Mouse (Mus musculus): ENCODE results near the gene Ccser1.
A peak's percentile ranks its signal among the peaks of the same experiment; 100 is the strongest.

GRCm38 (mm10) chr6:61347045-61347838, 167.1 kb downstream of the Ccser1 start:
- TF ChIP-seq POLR2A (IDR thresholded peaks at IDR 0.05; ENCODE audit: insufficient read depth, low read depth, low read length) (no peak), CTCF (IDR thresholded peaks at IDR 0.05) (peak; percentile 65)

Measured in heart, adult 2 months (tissue).